Mouse (Mus musculus) heart, embryonic 12.5 days (tissue): ENCODE data around the gene Gm20388. TPM values are rescaled to one million over a fixed set of nuclear protein-coding genes. Genes with fewer than 3 reads are reported as not detected.

Source experiments
- ATAC-seq: fragments of 200-750 bp; cut with Nextera tagmentation; 2 replicates; pipeline ENCODE4 v1.8.0; 2017; ENCODE audit warnings: moderate TSS enrichment, moderate library complexity; ENCODE audit not compliant: insufficient number of reproducible peaks, low FRiP score
- H3K27ac ChIP-seq: fragments of 300-500 bp; sonication (generic); 2 replicates; pipeline ENCODE4 v1.5.1; 2016; ENCODE audit warnings: mild to moderate bottlenecking, moderate library complexity; ENCODE audit not compliant: poor library complexity, severe bottlenecking
- H3K27me3 ChIP-seq: fragments of 300-500 bp; sonication (generic); replicated peaks from 2 replicates; pipeline ENCODE4 v1.6.1; 2016; ENCODE audit warnings: mild to moderate bottlenecking, moderate library complexity
- H3K36me3 ChIP-seq: fragments of 300-500 bp; sonication (generic); 2 replicates; pipeline ENCODE4 v1.6.1; 2016; ENCODE audit warnings: mild to moderate bottlenecking, moderate library complexity
- H3K4me1 ChIP-seq: fragments of 300-500 bp; sonication (generic); replicated peaks from 2 replicates; pipeline ENCODE4 v1.6.1; 2016; ENCODE audit warnings: mild to moderate bottlenecking
- H3K4me2 ChIP-seq: fragments of 300-500 bp; sonication (generic); 2 replicates; pipeline ENCODE4 v1.6.1; 2016; ENCODE audit warnings: mild to moderate bottlenecking, moderate library complexity
- H3K4me3 ChIP-seq: fragments of 300-500 bp; sonication (generic); 2 replicates; pipeline ENCODE4 v1.5.1; 2016; ENCODE audit warnings: mild to moderate bottlenecking
- H3K9ac ChIP-seq: fragments of 300-500 bp; sonication (generic); 2 replicates; pipeline ENCODE4 v1.6.1; 2016; ENCODE audit warnings: mild to moderate bottlenecking, moderate library complexity
- H3K9me3 ChIP-seq: fragments of 300-500 bp; sonication (generic); replicated peaks from 2 replicates; pipeline ENCODE4 v1.6.1; 2016; ENCODE audit warnings: mild to moderate bottlenecking, moderate library complexity
- WGBS: fragments of 180-500 bp; shearing (Covaris S2); methylation state at CpG from one replicate; pipeline ENCODE4 v1.1.7; 2016; 5-methylcytosine and 5-hydroxymethylcytosine counted together
- polyA plus RNA-seq: library from polyadenylated mRNA; unstranded; fragments of >200 nt; fragmentation: Nextera tagmentation; extraction: Ambion mirVana; gene quantifications from 2 replicates; pipeline ENCODE4 v1.2.1, GENCODE M21; 2016

Gene Gm20388
- polyA plus RNA-seq, 1 experiment from 2014 or later, result not detected

- no peaks in the 10 kb centered on the region for H3K27me3 ChIP-seq
- H3K4me2 ChIP-seq, result no peak overlapping the region
- H3K36me3 ChIP-seq, result peaks cover 29% of the 10 kb centered on the region
- H3K9me3 ChIP-seq, result no peaks in the 10 kb centered on the region
- no peak overlapping the region for H3K9ac ChIP-seq
- no peaks in the 10 kb centered on the region for H3K4me1 ChIP-seq
- WGBS, result 83% methylated on average over 9 of the region's 9 CpGs
- ATAC-seq, result no peak
- no peak overlapping the region for H3K27ac ChIP-seq
- no peak overlapping the region for H3K4me3 ChIP-seq
These were observed 1911.1 kb downstream of the Gm20388 start for GRCm38 (mm10) chr8:121821770-121822169.

GRCm38 (mm10) chr8:121827726-121828125 lies 1917.1 kb downstream of the Gm20388 start:
- Histone ChIP-seq H3K4me3 (no peak overlapping the region), H3K4me2 (peak overlapping the region; percentile 82; the same call in 1 of the 2 replicates)

GRCm38 (mm10) chr8:121828376-121829023 lies 1917.9 kb downstream of the Gm20388 start:
- H3K27me3 ChIP-seq, result no peaks in the 10 kb centered on the region
- peak overlapping the region; percentile 86 for H3K4me3 ChIP-seq
- peak overlapping the region; percentile 82 for H3K4me2 ChIP-seq
- no peak for ATAC-seq
- H3K27ac ChIP-seq, result no peak overlapping the region
- H3K4me1 ChIP-seq, result peaks cover 18% of the 10 kb centered on the region
- 27% methylated on average over 10 of the region's 10 CpGs for WGBS
- no peaks in the 10 kb centered on the region for H3K36me3 ChIP-seq
- H3K9ac ChIP-seq, result peak overlapping the region; percentile 85
- no peaks in the 10 kb centered on the region for H3K9me3 ChIP-seq

More at GRCm38 (mm10) chr8:121827726-121828125, 1917.1 kb downstream of the Gm20388 start:
- WGBS, result 93% methylated on average over 5 of the region's 5 CpGs
- Histone ChIP-seq H3K27me3 (no peaks in the 10 kb centered on the region), H3K36me3 (no peaks in the 10 kb centered on the region), H3K27ac (no peak overlapping the region), H3K9me3 (no peaks in the 10 kb centered on the region), H3K4me1 (peaks cover 18% of the 10 kb centered on the region), H3K9ac (no peak overlapping the region)
- ATAC-seq, result no peak

- Histone ChIP-seq H3K4me3 (peak within 1 kb of the TSS; percentile 86), H3K4me1 (peaks cover 18% of the 10 kb centered on the region), H3K27me3 (no peaks in the 10 kb centered on the region), H3K9me3 (no peaks in the 10 kb centered on the region), H3K36me3 (no peaks in the 10 kb centered on the region), H3K27ac (no peak within 1 kb of the TSS; the same call in 1 of the 2 replicates), H3K9ac (peak within 1 kb of the TSS; percentile 85), H3K4me2 (peak within 1 kb of the TSS; percentile 82)
- peak; percentile 94 for ATAC-seq
- under 1% methylated on average over 68 of the region's 68 CpGs for WGBS
These were observed 1918.6 kb downstream of the Gm20388 start, which contains the start of gene Klhdc4 for GRCm38 (mm10) chr8:121829048-121829776. TSS of gene Klhdc4 (minus strand) at chr8:121829569.

GRCm38 (mm10) chr8:121829777-121830362 lies 1919.2 kb downstream of the Gm20388 start:
- WGBS, result 20% methylated on average over 18 of the region's 18 CpGs
- Histone ChIP-seq H3K4me2 (peak overlapping the region; percentile 82), H3K27ac (no peak overlapping the region; the same call in 1 of the 2 replicates), H3K9ac (peak overlapping the region; percentile 85), H3K27me3 (no peaks in the 10 kb centered on the region), H3K4me3 (peak overlapping the region; percentile 86), H3K9me3 (no peaks in the 10 kb centered on the region), H3K4me1 (peaks cover 18% of the 10 kb centered on the region), H3K36me3 (no peaks in the 10 kb centered on the region)
- ATAC-seq, result peak; percentile 39; the same call in 1 of the 2 replicates

- no peak for ATAC-seq
- Histone ChIP-seq H3K4me2 (no peak overlapping the region), H3K27me3 (no peaks in the 10 kb centered on the region), H3K4me1 (peaks cover 18% of the 10 kb centered on the region), H3K4me3 (no peak overlapping the region), H3K9ac (no peak overlapping the region), H3K27ac (no peak overlapping the region), H3K9me3 (no peaks in the 10 kb centered on the region), H3K36me3 (no peaks in the 10 kb centered on the region)
- WGBS, result 73% methylated on average over 2 of the region's 2 CpGs
These were observed 1921.4 kb downstream of the Gm20388 start for GRCm38 (mm10) chr8:121832061-121832460.

- Histone ChIP-seq H3K4me2 (no peak overlapping the region; the same call in 1 of the 2 replicates), H3K4me1 (peaks cover 18% of the 10 kb centered on the region), H3K4me3 (no peak overlapping the region), H3K9ac (no peak overlapping the region), H3K36me3 (no peaks in the 10 kb centered on the region), H3K27me3 (no peaks in the 10 kb centered on the region), H3K27ac (no peak overlapping the region), H3K9me3 (no peaks in the 10 kb centered on the region)
- WGBS, result 14% methylated on average over 6 of the region's 6 CpGs
- peak; percentile 45; the same call in 1 of the 2 replicates for ATAC-seq
These were observed 1921.9 kb downstream of the Gm20388 start for GRCm38 (mm10) chr8:121832503-121832902.

- Histone ChIP-seq H3K27ac (no peak overlapping the region), H3K27me3 (no peaks in the 10 kb centered on the region), H3K9me3 (no peaks in the 10 kb centered on the region), H3K4me2 (no peak overlapping the region), H3K4me3 (no peak overlapping the region), H3K36me3 (peaks cover 13% of the 10 kb centered on the region), H3K9ac (no peak overlapping the region), H3K4me1 (no peaks in the 10 kb centered on the region)
- 50% methylated on average over 8 of the region's 8 CpGs for WGBS
- no peak for ATAC-seq
These were observed 1930.6 kb downstream of the Gm20388 start for GRCm38 (mm10) chr8:121841242-121841641.

- Histone ChIP-seq H3K4me2 (no peak overlapping the region), H3K9ac (no peak overlapping the region; the same call in 1 of the 2 replicates), H3K36me3 (peaks cover 13% of the 10 kb centered on the region), H3K27me3 (no peaks in the 10 kb centered on the region), H3K27ac (no peak overlapping the region), H3K9me3 (no peaks in the 10 kb centered on the region), H3K4me1 (no peaks in the 10 kb centered on the region), H3K4me3 (no peak overlapping the region)
- ATAC-seq, result no peak
- WGBS, result 82% methylated on average over 8 of the region's 8 CpGs
These were observed 1931.7 kb downstream of the Gm20388 start for GRCm38 (mm10) chr8:121842064-121842955.

- 69% methylated on average over 3 of the region's 3 CpGs for WGBS
- no peak overlapping the region for H3K4me2 ChIP-seq
- no peak for ATAC-seq
These were observed 1932.6 kb downstream of the Gm20388 start for GRCm38 (mm10) chr8:121843184-121843733.

More at GRCm38 (mm10) chr8:121843184-121843733, 1932.6 kb downstream of the Gm20388 start:
- Histone ChIP-seq H3K4me3 (no peak overlapping the region), H3K4me1 (no peaks in the 10 kb centered on the region), H3K9me3 (no peaks in the 10 kb centered on the region), H3K27ac (no peak overlapping the region), H3K9ac (no peak overlapping the region), H3K27me3 (0 out of 2 replicates have a peak, but pooled peaks cover 4% of the 10 kb centered on the region), H3K36me3 (peaks cover 13% of the 10 kb centered on the region)
